ENCODE assay signal across 20 mouse cellular contexts in the genomic region with DNA sequence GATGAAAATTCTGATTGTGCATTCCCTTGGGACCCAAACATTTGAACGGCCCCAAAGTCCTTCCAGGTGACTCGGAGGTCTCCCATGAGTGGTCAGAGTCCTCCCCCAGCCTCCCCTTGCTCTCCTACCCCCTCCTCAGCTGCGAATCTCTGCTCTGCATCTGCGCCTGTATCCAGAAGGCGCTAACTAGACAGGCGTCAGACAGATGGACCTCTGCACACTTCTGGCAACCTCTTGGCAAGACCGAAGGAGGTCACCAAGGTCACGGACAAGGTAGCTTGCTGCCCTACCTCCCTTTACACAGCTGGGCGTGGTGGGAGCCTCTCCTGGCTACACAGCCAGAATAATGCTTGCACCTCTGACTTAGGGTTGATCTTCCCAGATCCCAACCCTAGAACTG. TPM values are rescaled to one million over a fixed set of nuclear protein-coding genes. Genes with fewer than 3 reads are reported as not detected.
A peak's percentile ranks its signal among the peaks of the same experiment; 100 is the strongest.
DNase-seq lines count a peak whose midpoint lies in the region; ATAC-seq and TF ChIP-seq lines count a peak whose summit lies in the region.
"Had no signal": no experiment of that assay in that cellular context is flagged by ENCODE, and none has a peak within 500 bp of the region (broad histone marks: within the 10 kb centered on the region; RNA-seq: fewer than 3 reads in every experiment).

No protein-coding gene starts in this region.

- in situ Hi-C loops in ES-E14 (cut with MboI; ENCODE audit: low sequenced_read_pairs in 2 of 2, unreplicated experiment in 2 of 2) = no loop called here

- no peak for ATAC-seq in forebrain, embryonic 14.5 days
- no peak for ATAC-seq in forebrain, postnatal 0 days
- no peak for ATAC-seq in kidney, postnatal 0 days (replicated peaks; ENCODE audit: low FRiP score, low read depth)
- ATAC-seq: liver, embryonic 12.5 days had no signal

- WGBS in forebrain, embryonic 14.5 days = 90% methylated on average over 9 of the region's 9 CpGs
- 92% methylated on average over 9 of the region's 9 CpGs for WGBS in forebrain, postnatal 0 days
- WGBS in kidney, postnatal 0 days = 54% methylated on average over 9 of the region's 9 CpGs

- H3K9ac ChIP-seq in forebrain, embryonic 14.5 days (ENCODE audit: low read length) = no peak overlapping the region
- H3K9ac ChIP-seq in forebrain, postnatal 0 days = no peak overlapping the region
- no peak overlapping the region for H3K9ac ChIP-seq in kidney, postnatal 0 days (ENCODE audit: low read depth, low read length)
- 0 out of 2 replicates have a peak overlapping the region, but pooled peaks have one; percentile 26 for H3K9ac ChIP-seq in ES-E14 (ENCODE audit: insufficient read depth, low read depth, low read length, poor library complexity, severe bottlenecking)
- H3K9ac ChIP-seq: hindbrain, embryonic 14.5 days; intestine, embryonic 15.5 days; limb, embryonic 13.5 days; liver, embryonic 12.5 days had no signal

- TF ChIP-seq CTCF in forebrain, postnatal 0 days (IDR thresholded peaks at IDR 0.05; ENCODE audit: low read depth) = no peak
- no peak for TF ChIP-seq CTCF in kidney, postnatal 0 days (IDR thresholded peaks at IDR 0.05; ENCODE audit: low read depth)

- no peak overlapping the region for H3K4me2 ChIP-seq in forebrain, embryonic 14.5 days (ENCODE audit: low read length)
- no peak overlapping the region for H3K4me2 ChIP-seq in forebrain, postnatal 0 days (ENCODE audit: low read depth)
- no peak overlapping the region for H3K4me2 ChIP-seq in kidney, postnatal 0 days (ENCODE audit: low read length)
- H3K4me2 ChIP-seq: hindbrain, embryonic 14.5 days; intestine, embryonic 15.5 days; limb, embryonic 13.5 days; liver, embryonic 12.5 days; midbrain, embryonic 11.5 days had no signal

- H3K27ac ChIP-seq in forebrain, embryonic 14.5 days (ENCODE audit: low read depth, low read length) = peak overlapping the region; percentile 61; the same call in 1 of the 2 replicates
- no peak overlapping the region for H3K27ac ChIP-seq in forebrain, postnatal 0 days (ENCODE audit: low read depth, low read length)
- 0 out of 2 replicates have a peak overlapping the region, but pooled peaks have one; percentile 25 for H3K27ac ChIP-seq in kidney, postnatal 0 days
- peak overlapping the region; percentile 69 for H3K27ac ChIP-seq in ES-E14 (ENCODE audit: insufficient read depth, low read depth, low read length, poor library complexity, severe bottlenecking)
- H3K27ac ChIP-seq: gastrocnemius, adult 2 months; intestine, embryonic 15.5 days; limb, embryonic 13.5 days; liver, embryonic 12.5 days had no signal

- H3K27me3 ChIP-seq in forebrain, embryonic 14.5 days (replicated peaks; ENCODE audit: control insufficient read depth, insufficient read depth, low read length) = no peaks in the 10 kb centered on the region
- H3K27me3 ChIP-seq in forebrain, postnatal 0 days (ENCODE audit: insufficient read depth, low read length) = no peaks in the 10 kb centered on the region
- H3K27me3 ChIP-seq in kidney, postnatal 0 days (ENCODE audit: insufficient read depth, low read length) = no peaks in the 10 kb centered on the region
- H3K27me3 ChIP-seq: intestine, embryonic 15.5 days; limb, embryonic 13.5 days; liver, embryonic 12.5 days had no signal

- DNase-seq in cerebellum, adult 11-12 months = peak; percentile 51
- no peak for DNase-seq in cerebellum, adult 18-20 months
- no peak for DNase-seq in forebrain, embryonic 14.5 days (ENCODE audit: low spot score)
- DNase-seq in forebrain, postnatal 0 days = no peak
- DNase-seq in kidney, postnatal 0 days (ENCODE audit: low spot score) = no peak
- no peak for DNase-seq in kidney, adult 11 months
- no peak for DNase-seq in ES-E14 (ENCODE audit: low read depth, low spot score)
- DNase-seq in embryo, embryonic 10.5 days (ENCODE audit: low spot score) = no peak
- DNase-seq: adrenal gland, adult 2 months; gastrocnemius, adult 2 months; kidney, postnatal 10 days; lung, adult 18-20 months; lung, postnatal 10 days; right cerebral cortex, postnatal 14 days; spleen, adult 18-20 months had no signal

- H3K4me1 ChIP-seq in forebrain, embryonic 14.5 days (ENCODE audit: control insufficient read depth, insufficient read depth, low read length) = peaks cover 17% of the 10 kb centered on the region
- 0 out of 2 replicates have a peak, but pooled peaks cover 4% of the 10 kb centered on the region for H3K4me1 ChIP-seq in forebrain, postnatal 0 days (ENCODE audit: insufficient read depth)
- peaks cover 27% of the 10 kb centered on the region for H3K4me1 ChIP-seq in kidney, postnatal 0 days (replicated peaks; ENCODE audit: insufficient read depth, low read length)
- peaks cover 4 to 24% of the 10 kb centered on the region in 2 experiments; a peak in 3 of 4 replicates for H3K4me1 ChIP-seq in ES-E14 (ENCODE audit: control insufficient read depth in 2 of 2, insufficient read depth in 2 of 2, low read length in 2 of 2, poor library complexity in 1 of 2)

- no peaks in the 10 kb centered on the region for H3K9me3 ChIP-seq in forebrain, embryonic 14.5 days (replicated peaks; ENCODE audit: control insufficient read depth, low read length)
- no peaks in the 10 kb centered on the region for H3K9me3 ChIP-seq in forebrain, postnatal 0 days (ENCODE audit: low read length)
- H3K9me3 ChIP-seq in kidney, postnatal 0 days (replicated peaks; ENCODE audit: low read length) = no peaks in the 10 kb centered on the region
- H3K9me3 ChIP-seq in ES-E14 (ENCODE audit: control insufficient read depth, insufficient read depth, low read depth, low read length) = no peaks in the 10 kb centered on the region
- H3K9me3 ChIP-seq: intestine, embryonic 15.5 days; limb, embryonic 13.5 days; liver, embryonic 12.5 days had no signal

- no peak overlapping the region for H3K4me3 ChIP-seq in forebrain, embryonic 14.5 days (ENCODE audit: low read depth, low read length)
- no peak overlapping the region for H3K4me3 ChIP-seq in forebrain, postnatal 0 days (ENCODE audit: low read depth, low read length)
- H3K4me3 ChIP-seq in kidney, postnatal 0 days (replicated peaks; ENCODE audit: low read depth, low read length) = no peak overlapping the region
- H3K4me3 ChIP-seq in ES-E14 (ENCODE audit: insufficient read depth in 1 of 2, low read depth in 1 of 2, low read length in 2 of 2, poor library complexity in 1 of 2, severe bottlenecking in 1 of 2) = peak overlapping the region in 1 of 2 experiments; percentile 23; a peak in 1 of 4 replicates
- H3K4me3 ChIP-seq: gastrocnemius, adult 2 months; intestine, embryonic 15.5 days; limb, embryonic 13.5 days; liver, embryonic 12.5 days had no signal

- peaks cover 17% of the 10 kb centered on the region for H3K36me3 ChIP-seq in forebrain, embryonic 14.5 days (ENCODE audit: control insufficient read depth, insufficient read depth, low read length)
- H3K36me3 ChIP-seq in forebrain, postnatal 0 days (ENCODE audit: insufficient read depth) = peaks cover 11% of the 10 kb centered on the region; the same call in 1 of the 2 replicates
- no peaks in the 10 kb centered on the region for H3K36me3 ChIP-seq in kidney, postnatal 0 days (ENCODE audit: insufficient read depth, low read length)
- no peaks in the 10 kb centered on the region for H3K36me3 ChIP-seq in ES-E14 (ENCODE audit: control insufficient read depth, insufficient read depth, low read length, poor library complexity, severe bottlenecking)
- H3K36me3 ChIP-seq: liver, embryonic 12.5 days had no signal

TF ChIP-seq in ES-E14, 5 proteins besides CTCF, POLR2A, EP300 and RAD21:
- no peak for TF ChIP-seq ZC3H11A (IDR thresholded peaks at IDR 0.05; ENCODE audit: borderline replicate concordance, low read depth, low read length)
- no peak for TF ChIP-seq HCFC1 (IDR thresholded peaks at IDR 0.05; ENCODE audit: borderline replicate concordance, insufficient read depth, low read length)

RNA-seq across cellular contexts. Expression of a gene that starts 25.1 kb away (rescaled TPM):
- 15.0 and 17.7 TPM in 2 replicates for polyA plus RNA-seq in forebrain, embryonic 14.5 days (2014; fragmentation: Nextera tagmentation; extraction: Ambion mirVana)
- 52.5 and 59.0 TPM in 2 replicates for total RNA-seq in forebrain, postnatal 0 days (2014; rRNA removed)
- polyA plus RNA-seq in forebrain, postnatal 0 days (2015; fragmentation: Nextera tagmentation; extraction: Ambion mirVana) = 13.8 and 16.5 TPM in 2 replicates
- polyA plus RNA-seq in kidney, postnatal 0 days (2015; fragmentation: Nextera tagmentation; extraction: Ambion mirVana) = 21.2 and 22.2 TPM in 2 replicates
- 14.8 and 20.0 TPM in 2 replicates for total RNA-seq in ES-E14 (2012; rRNA removed)

RNA-seq across cellular contexts. Expression of a gene that starts 59.7 kb away (rescaled TPM):
- 23.1 and 32.8 TPM in 2 replicates for polyA plus RNA-seq in forebrain, embryonic 14.5 days (2014; fragmentation: Nextera tagmentation; extraction: Ambion mirVana)
- total RNA-seq in forebrain, postnatal 0 days (2014; rRNA removed) = 55.2 and 62.3 TPM in 2 replicates
- 20.3 and 20.8 TPM in 2 replicates for polyA plus RNA-seq in forebrain, postnatal 0 days (2015; fragmentation: Nextera tagmentation; extraction: Ambion mirVana)
- polyA plus RNA-seq in kidney, postnatal 0 days (2015; fragmentation: Nextera tagmentation; extraction: Ambion mirVana) = 25.6 and 35.6 TPM in 2 replicates
- 250 and 322 TPM in 2 replicates for total RNA-seq in ES-E14 (2012; rRNA removed)
